In genomic region chr11:23647835-23648234, GRCm38 (mm10) we compare ENCODE assay signal across 30 mouse cellular contexts.
"Had no signal": no experiment of that assay in that cellular context is flagged by ENCODE, and none has a peak within 500 bp of the region (broad histone marks: within the 10 kb centered on the region; RNA-seq: fewer than 3 reads in every experiment).

No protein-coding gene starts in this region.

- H3K9ac ChIP-seq: heart, embryonic 12.5 days; heart, embryonic 13.5 days; heart, embryonic 15.5 days; hindbrain, embryonic 12.5 days; hindbrain, embryonic 13.5 days; hindbrain, embryonic 14.5 days; hindbrain, embryonic 15.5 days; intestine, embryonic 15.5 days; kidney, embryonic 15.5 days had no signal

- DNase-seq: heart, postnatal 10 days; heart, postnatal 14 days; heart, postnatal 36 days; heart, postnatal 4 days; kidney, adult 11 months; kidney, adult 18-20 months; kidney, adult 2 months; kidney, adult 8-10 months; kidney, adult 9 months; kidney, postnatal 10 days; kidney, postnatal 14 days; kidney, postnatal 25 days; kidney, postnatal 36 days; kidney, postnatal 4 days; layer of hippocampus, adult 9-11 months; layer of hippocampus, postnatal 36 days had no signal

- H3K36me3 ChIP-seq: intestine, embryonic 15.5 days had no signal

- H3K4me1 ChIP-seq: heart, embryonic 12.5 days; heart, embryonic 13.5 days; heart, embryonic 15.5 days; hindbrain, embryonic 10.5 days; hindbrain, embryonic 12.5 days; hindbrain, embryonic 13.5 days; hindbrain, embryonic 15.5 days; intestine, embryonic 15.5 days; kidney, embryonic 15.5 days had no signal

- H3K4me3 ChIP-seq: heart, embryonic 12.5 days; heart, embryonic 13.5 days; heart, embryonic 15.5 days; hindbrain, embryonic 10.5 days; hindbrain, embryonic 12.5 days; hindbrain, embryonic 13.5 days; hindbrain, embryonic 15.5 days; intestine, embryonic 15.5 days; kidney, embryonic 15.5 days; layer of hippocampus, adult 2 months; left cerebral cortex, adult 2 months had no signal

- H3K27ac ChIP-seq: heart, embryonic 13.5 days; heart, embryonic 15.5 days; hindbrain, embryonic 10.5 days; hindbrain, embryonic 12.5 days; hindbrain, embryonic 13.5 days; hindbrain, embryonic 14.5 days; hindbrain, embryonic 15.5 days; hindbrain, postnatal 0 days; intestine, embryonic 15.5 days; kidney, embryonic 15.5 days; kidney, postnatal 0 days; layer of hippocampus, adult 2 months; left cerebral cortex, adult 2 months had no signal

- H3K27me3 ChIP-seq: heart, embryonic 12.5 days; heart, embryonic 13.5 days; heart, embryonic 15.5 days; hindbrain, embryonic 12.5 days; hindbrain, embryonic 13.5 days; hindbrain, embryonic 15.5 days; intestine, embryonic 15.5 days; kidney, embryonic 15.5 days had no signal

- H3K9me3 ChIP-seq: heart, embryonic 12.5 days; heart, embryonic 13.5 days; heart, embryonic 15.5 days; hindbrain, embryonic 10.5 days; hindbrain, embryonic 12.5 days; hindbrain, embryonic 13.5 days; hindbrain, embryonic 15.5 days; intestine, embryonic 15.5 days; kidney, embryonic 15.5 days had no signal
